Mouse (Mus musculus): Measurements from ENCODE around the gene Abcb8. TPM values are rescaled to one million over a fixed set of nuclear protein-coding genes. Genes with fewer than 3 reads are reported as not detected.
A peak's percentile ranks its signal among the peaks of the same experiment; 100 is the strongest.

Gene Abcb8
- total RNA-seq (2021), result 10 to 100 TPM; 83.7 to 84.9 TPM

DNA sequence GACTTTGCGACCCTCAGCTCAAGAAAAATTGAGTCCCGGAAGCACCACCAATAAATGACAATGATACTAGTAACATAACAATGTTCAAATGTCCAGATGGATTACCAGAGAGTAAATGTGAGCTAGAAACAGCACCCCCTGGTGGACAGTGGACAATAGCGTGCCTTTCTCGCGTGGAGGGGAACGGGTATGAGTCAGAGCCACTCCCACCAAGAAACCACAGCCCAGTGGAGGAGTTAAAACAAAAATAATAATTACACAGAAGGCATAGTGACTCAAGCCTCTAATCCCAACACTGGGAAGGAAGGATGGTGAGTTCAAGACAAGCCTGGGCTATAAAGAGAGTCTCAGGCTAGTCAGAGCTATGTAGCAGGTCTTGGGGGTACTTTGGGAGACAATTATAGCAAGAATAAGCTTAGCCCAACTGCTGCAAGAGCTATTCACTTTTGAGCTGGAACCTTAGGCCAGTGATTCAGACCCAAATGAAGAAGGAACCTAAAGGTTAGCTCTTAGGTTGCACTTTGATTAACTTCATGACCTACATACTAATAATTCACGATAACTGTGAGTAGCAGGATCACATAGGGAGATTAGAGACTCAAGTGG lies at the start of gene Abcb8:
Gene Abcb8, plus strand, starts transcription at position 272 of the 606 bp plus-strand sequence.
- DNase-seq, result peak; percentile 84 to 86
- intact Hi-C loops (cut with DNase I), result loop anchor here (2.0 kb wide), 1 partner anchor 33 kb away; no protein-coding TSS in a partner anchor

DNA sequence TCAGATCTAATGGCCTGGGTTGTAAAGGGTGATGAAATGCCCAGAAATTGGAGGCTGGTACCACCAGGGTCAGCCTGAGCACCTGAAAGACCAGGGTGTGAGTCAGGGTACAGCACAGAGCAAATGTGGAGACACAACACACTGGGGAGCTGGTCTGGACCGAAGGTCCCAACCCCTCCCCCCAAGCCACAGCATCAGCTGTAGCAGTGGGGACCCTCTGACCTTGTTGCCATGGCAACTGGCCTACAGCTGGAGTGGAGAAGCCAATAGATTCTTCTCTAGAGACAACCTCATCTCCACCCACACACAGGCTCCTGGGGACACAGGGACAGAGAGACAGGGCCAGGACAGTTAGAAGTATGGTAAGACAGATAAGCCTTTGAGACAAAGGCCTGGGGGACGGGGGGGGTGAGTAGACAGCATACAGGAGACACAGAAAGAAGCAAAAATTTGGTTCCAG lies 49.5 kb upstream of the Abcb8 start:
- intact Hi-C loops (cut with DNase I), result no loop called here

DNA sequence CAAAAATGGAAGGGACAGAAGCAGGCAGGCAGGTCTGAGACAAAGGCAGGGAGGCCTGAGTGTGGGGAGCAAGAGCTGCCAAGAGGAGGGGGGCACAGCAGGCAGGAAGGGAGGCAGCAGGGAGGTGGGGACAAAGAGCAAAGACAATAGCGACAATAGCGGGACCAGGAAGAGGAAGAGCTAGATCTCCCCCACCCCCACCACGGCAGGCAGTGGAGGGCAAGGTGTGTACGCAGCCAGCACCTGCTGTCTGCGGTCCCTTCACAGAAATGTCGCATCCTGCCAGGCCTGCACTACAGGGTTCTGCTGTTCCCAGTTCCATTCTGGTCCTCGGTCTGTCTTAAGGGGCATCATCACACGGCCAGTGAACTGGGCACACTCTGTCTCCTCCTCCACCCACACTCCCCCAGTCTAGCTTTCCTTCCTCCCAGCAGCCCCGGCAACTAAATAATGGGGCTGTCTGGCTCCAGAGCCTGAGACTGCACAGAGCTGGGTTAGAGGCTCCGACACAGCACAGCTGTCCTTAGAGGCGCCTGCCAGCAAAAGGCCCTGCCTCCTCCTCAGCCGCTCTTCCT lies 48.9 kb upstream of the Abcb8 start:
- no peak for DNase-seq
- intact Hi-C loops (cut with DNase I), result no loop called here

More for the DNA sequence above, 49.5 kb upstream of the Abcb8 start:
- DNase-seq, result no peak

DNA sequence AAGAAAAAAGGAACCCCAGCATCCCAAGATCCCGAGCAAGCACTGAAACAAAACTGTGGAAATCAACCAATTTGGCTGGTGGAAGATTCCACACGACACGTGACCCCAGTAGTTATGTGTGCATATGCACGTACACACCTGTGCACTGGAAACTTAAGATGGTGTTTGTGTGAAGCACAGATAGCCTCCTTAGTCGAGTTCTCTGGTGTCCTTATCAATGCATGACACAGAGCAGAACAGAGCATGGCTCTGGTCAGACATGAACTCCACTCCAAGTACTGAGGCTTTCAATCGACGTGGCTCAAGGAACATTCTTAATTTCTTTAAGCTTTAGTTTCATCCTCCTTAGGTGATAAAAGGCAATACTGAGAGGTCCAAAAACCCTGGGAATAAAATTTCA lies 47.1 kb upstream of the Abcb8 start:
- no peak for DNase-seq
- intact Hi-C loops (cut with DNase I), result no loop called here

DNA sequence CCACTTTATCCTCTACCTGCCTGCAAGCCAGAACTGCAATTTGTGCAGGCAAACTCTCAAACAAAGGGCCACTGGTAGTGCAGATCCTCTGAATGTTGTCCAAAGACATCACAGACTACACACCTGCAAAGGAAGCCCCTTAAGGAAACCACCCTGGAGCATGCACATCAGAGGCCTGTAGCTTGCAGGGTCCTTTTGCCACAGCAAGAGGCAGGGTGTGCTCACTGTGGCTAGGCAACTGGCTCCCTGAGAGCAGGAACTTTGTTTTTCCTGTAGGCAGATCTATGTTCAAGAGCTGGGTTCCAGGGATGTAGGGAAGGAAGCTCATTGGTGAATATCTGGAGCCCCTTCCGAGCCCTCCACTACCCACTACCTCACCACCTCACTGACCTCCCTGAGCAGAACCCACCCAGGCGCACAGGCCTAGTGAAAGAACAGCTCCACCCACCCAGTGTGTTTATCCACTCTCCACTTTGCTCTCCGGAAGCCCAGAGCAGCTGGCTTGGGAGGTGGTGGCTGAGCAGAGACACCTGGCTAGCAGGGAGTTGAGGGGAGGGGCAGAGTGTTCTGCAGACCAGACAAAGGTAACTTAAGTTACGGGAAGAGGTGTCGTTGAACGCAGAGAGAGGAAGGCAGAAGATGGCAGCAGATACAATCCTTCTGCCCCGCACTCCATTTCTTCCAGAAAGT lies 46.1 kb upstream of the Abcb8 start:
- intact Hi-C loops (cut with DNase I), result no loop called here
- DNase-seq, result no peak

DNA sequence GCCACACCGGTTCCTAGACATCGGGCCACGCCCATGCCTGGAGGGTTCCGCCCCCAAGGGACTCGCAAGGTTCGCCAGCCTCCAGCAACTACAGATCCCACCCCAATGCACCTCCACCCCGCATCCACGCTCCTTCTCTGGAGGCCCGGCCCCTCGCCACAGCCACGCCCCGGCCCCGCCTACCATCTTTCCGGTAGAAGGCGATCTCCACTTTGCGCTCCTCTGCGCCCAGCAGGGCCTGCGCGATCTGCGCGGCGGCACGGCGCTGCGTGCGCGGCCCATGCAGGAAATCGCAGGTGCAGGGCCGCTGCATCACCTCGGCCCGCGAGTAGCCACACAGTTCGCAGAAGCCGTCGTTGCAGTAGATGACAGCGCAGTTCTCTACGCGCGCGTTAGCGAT lies 45.3 kb upstream of the Abcb8 start:
- DNase-seq, result peak; percentile 64 to 71
- intact Hi-C loops (cut with DNase I), result no loop called here

DNA sequence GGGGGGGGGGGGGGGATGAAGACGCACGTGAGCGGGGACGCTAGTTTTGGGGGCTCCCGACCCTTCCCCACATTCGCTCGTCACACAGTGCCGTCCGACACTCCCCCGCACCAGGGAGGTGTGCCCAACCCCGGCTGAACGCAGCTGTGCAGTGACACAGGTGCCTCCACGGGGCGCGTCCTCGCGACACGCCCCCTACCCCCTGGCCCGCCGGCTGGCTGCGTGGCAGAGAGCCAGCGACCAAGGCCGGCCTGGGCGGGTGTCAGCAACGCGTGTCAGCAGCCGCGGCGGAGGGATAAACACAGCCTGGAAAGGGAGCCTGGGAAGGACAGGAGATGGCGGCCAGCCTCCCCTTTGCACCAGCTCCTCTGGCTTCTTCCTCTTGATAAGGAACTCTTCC lies 44.9 kb upstream of the Abcb8 start:
- intact Hi-C loops (cut with DNase I), result no loop called here
- peak in 1 of 2 experiments; percentile 38 for DNase-seq

DNA sequence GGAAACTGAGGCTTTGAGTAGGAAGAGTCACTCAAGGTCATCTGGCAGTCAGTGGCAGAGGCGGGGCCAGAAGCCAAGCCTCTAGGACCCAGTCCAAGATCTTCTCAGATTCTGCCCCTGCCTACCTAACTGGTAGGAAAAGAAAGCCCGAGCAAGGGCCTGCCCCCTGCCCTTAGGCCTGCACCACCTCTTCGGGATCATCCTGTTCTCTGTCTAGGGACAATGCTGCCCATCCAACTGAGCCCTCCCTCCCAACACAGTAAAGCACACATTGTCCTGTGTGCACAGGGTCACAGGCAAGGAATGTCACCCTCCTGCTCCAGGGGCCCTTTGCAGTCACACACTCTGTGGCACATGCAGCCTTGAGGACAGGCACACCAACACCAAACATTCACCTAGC lies 43.4 kb upstream of the Abcb8 start:
- peak in 1 of 2 experiments; percentile 42 for DNase-seq
- intact Hi-C loops (cut with DNase I), result no loop called here

DNA sequence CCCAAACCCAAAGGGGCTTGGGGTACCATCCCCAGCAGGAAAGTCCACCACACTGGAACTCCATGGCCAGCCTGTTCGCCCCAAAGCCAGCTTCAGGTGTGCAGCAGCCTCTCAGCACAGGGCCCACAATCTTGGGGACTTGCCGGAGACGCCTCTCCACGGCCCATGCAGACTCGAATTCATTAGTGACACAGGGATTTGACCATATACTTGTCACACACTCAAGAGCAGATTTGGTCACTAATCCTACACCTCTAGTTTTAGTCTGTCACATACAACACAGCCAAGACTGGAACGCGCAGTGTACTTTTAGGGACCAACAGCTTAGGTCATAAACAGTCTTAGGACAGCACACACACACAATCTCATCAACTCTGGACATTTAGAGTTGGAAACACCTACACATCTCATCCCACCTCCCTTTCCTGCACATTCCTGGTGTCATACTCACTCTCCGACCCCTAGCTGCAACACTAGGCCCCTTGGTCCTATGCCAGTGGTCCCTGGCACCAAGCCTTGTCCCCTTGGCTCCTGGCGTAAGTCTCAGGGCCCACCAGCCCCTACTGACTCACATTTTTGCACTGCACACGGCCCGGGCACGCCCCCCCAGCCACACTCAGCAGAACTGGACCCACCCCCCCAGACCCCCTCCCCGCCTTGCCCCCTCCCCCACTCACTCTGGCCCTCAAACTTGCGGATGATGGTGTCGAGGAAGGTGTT lies 42.8 kb upstream of the Abcb8 start:
- peak in 1 of 2 experiments; percentile 12 for DNase-seq
- intact Hi-C loops (cut with DNase I), result no loop called here

DNA sequence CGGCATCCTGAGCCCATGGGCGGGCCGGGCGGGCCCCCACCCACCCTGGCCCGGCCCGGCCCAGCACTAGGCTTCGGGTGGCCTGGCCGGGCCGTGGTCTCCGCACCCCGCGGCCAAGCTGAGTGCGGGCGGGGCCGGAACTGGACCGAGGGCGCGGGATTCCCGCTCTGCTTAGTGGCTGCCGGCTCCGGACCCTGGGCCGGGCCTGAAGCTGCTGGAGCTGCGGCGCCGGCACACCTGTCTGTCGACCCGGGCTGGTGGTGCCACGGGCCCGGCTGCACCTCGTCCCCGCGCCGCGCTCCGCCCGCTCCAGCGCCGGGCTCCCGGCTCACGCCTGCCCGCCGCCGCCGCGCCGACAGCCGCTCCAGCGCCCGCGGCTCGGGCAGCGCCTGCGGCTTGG lies 42.2 kb upstream of the Abcb8 start, which contains the start of gene Kcnh2:
Gene Kcnh2, minus strand, starts transcription at position 327 of the 400 bp plus-strand sequence.
- DNase-seq, result no peak
- intact Hi-C loops (cut with DNase I), result no loop called here

DNA sequence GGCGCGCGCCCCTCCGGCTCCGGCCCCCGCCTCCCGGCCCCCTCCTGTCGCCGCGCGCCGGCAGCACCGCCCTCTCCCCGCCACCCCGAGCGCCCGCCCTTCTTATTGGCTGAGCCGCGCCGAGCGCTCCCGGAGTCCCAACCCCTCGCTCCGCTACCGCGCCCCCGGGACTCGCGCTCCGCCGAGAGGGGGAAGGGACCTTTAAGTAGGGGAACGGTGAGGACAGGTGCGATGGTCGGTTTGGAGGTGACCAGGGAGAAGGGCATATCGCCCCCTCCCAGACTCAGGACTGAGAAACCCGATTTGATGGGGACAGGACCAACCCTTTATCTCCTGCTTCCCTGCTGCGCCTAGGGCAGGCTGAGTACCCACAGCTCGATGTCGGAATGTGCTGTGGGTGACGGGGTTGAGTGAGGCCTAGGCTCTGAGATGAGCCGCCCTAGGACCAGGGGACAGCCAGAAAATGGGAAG lies 41.7 kb upstream of the Abcb8 start:
- intact Hi-C loops (cut with DNase I), result no loop called here
- peak; percentile 73 to 80 for DNase-seq

DNA sequence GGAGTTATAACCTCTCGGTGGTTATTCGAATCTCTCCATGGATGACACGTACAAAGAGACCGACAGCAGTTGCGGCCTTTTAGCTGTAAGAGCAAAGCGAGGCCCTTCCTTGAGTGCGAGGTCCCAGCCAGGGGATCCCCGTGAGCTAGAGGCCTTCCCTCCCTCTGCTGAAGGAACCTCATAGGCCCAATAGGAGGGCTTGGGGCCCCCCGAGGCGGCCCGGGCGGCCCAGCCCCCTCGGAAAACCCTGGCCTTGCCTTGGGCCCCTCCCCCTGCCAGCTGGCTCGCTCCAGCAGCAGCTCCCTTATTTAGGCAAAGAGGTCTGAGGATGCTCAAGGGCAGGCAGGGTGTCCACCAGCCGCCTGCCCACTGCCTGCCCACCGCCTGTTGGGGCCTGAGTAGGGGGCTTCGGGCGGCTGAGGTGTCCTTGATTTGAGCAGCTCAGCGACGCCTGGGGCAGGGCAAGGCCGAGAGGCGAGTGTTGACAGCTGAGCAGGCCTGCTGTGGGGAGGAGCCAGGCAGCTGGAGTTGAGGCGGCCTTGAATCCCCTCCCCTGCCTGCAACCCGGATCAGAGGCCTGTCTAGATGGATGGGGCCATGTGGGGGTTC lies 41.1 kb upstream of the Abcb8 start:
- intact Hi-C loops (cut with DNase I), result no loop called here
- peak; percentile 54 to 66 for DNase-seq

DNA sequence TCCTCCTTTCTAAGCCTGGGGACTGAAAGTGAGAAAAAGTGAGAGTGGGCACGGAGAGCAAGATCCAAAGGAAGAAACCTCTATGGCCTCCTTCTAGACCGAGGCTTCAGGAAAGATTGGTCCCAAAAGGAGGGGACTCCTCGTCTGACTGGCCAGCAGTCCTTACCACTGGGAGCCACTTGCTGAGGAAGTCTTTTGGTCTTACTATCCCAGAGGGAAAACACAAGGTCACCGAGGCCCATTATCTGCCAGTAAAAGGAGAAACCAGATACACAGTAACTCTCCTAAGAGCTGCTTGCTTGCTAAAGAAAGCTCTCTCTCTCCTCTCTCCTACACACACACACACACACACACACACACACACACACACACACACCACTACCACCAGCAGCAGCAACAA lies 40.1 kb upstream of the Abcb8 start:
- intact Hi-C loops (cut with DNase I), result no loop called here
- no peak for DNase-seq

DNA sequence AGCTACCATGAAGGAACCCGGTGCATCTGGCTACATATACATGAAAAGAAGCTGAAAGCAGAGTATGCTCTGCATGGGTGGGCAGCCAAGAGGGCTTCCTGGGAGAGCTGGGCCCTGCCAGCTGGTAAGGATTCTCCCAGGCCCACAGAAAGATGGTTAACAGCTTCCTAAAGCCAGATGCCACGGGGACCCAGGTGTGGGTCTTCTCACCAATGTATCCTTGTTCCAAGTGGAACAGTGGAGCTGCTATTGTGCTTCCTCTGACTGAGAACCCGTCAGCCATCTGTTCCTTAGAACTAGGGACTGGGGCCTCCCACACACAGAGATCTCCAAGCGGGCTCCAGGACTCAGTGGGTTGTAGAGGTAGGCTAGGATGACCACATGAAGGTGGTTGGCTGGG lies 36.7 kb upstream of the Abcb8 start:
- intact Hi-C loops (cut with DNase I), result loop anchor here (1.0 kb wide), 1 partner anchor 20 kb away; no protein-coding TSS in a partner anchor
- DNase-seq, result no peak

DNA sequence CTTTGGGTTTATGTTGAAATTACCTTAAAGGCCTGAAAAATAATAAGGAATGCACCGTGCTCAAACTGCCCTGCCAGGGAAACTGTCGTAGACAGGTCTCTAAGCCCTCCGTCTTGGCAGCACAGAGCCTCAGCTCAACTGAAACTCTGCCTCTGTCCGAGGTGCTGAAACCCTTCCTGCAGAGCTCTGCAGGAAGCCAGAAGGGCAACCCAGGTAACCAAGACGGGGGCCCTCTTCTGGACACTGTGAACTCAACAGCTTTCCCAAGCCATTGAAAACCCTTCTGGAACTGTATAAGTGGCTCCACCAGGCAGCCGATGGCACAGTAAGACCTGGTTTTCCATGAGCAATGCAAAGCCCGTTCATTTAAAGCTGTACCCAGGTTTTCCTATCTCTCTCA lies 36.0 kb upstream of the Abcb8 start:
- peak; percentile 71 to 78 for DNase-seq

DNA sequence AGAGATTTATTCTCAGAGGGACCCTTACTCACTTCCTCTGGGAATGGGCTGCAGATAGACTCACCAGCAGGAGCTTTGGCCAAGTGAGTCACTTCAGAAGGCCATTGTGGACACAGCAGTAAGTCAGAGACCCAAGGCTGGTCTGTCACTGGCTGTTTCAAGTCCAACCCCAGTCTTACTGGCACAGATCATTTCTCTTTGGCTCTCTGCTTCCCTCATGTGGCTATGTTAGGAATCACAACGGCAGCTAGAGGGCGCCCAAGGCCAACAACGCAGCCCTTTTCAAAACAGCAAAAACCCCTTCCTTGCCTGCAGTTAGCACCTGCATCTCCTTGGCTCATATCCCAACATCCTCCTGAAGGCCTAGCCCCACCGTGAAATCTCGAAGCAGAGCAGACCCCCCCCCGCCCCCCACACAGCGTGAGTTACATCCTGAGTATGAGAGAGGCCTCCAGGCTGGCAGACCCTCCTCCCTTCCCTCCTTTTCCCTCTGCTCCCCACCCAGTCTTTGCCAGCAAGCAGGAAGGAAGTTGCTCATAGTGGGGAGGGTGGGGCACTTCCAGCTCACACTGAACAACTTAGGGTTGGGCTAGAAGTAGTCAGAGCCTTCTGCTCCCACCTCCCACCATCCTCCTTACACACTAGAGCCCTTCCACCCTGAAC lies 32.5 kb upstream of the Abcb8 start:
- intact Hi-C loops (cut with DNase I), result loop anchor here (1.0 to 10.0 kb wide), 3 partner anchors 32 to 196 kb away; partner anchors contain the start of genes Abcb8, Atg9b and Nupl2
- peak; percentile 87 to 90 for DNase-seq

More for the DNA sequence above, 36.0 kb upstream of the Abcb8 start:
- intact Hi-C loops (cut with DNase I), result loop anchor here (1.0 kb wide), 1 partner anchor 21 kb away; no protein-coding TSS in a partner anchor

DNA sequence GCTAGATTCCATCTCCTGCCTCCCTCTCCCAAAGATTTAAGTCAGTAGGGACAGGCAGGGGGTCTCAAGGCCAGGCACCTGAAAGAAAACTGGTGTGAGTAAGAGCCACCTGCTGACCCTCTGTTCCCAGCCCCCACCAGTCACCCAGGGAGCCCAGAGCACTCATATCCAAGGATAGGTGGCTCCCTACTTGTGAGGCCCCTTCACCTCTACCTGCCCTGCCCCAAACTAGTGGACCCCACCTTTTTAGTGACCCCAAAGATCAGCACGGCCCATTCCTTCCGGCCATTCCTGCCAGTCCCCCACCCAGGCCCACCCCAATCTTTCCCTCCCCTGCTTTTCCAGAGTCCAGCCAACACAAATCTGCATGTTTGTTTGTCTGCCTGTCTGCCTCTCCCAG lies 30.0 kb upstream of the Abcb8 start:
- intact Hi-C loops (cut with DNase I), result loop anchor here (10.0 kb wide), 1 partner anchor 199 kb away; the partner anchor contains the start of gene Nupl2
- no peak for DNase-seq

DNA sequence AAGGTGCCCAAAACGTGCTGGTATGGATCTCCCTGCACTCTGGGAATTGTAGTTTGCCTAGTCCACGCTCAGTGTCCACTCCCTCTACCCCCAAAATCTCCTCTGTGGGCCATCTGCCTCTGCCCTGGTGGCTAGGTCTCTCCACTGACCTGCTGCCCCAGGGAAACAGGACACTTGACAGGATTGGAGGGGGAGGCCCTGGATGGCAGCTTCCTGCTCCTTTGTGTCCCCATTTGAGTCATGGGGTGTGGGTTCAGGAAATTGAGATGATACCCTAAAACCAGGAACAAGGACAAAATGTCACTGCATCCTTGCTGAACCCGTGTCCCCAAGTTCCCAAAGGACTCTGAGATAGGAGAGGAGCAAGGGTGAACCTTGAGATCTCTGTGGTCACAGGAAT lies 29.4 kb upstream of the Abcb8 start:
- DNase-seq, result no peak
- intact Hi-C loops (cut with DNase I), result loop anchor here (10.0 kb wide), 1 partner anchor 199 kb away; the partner anchor contains the start of gene Nupl2

DNA sequence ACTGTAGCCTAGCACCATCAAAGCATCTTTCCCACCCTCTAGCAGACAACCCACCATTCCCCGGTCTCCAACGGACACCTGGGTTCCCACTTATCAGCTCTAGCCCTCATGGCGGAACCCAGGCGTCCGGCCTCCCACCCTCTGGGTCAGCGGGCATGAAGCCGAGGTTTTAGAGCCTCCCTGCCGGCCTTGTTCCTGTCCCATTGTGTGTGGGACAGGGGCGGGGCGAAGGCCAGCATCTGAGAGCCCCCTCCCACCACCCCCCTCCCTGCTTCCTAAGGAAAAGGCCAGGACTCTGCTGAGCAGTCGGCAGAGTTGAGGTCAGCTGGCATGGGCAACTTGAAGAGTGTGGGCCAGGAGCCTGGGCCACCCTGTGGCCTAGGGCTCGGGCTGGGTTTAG lies 29.0 kb upstream of the Abcb8 start, which contains the start of gene Nos3:
Gene Nos3, plus strand, starts transcription at position 303 of the 400 bp plus-strand sequence.
- DNase-seq, result peak; percentile 68 to 73
- intact Hi-C loops (cut with DNase I), result loop anchor here (10.0 kb wide), 1 partner anchor 200 kb away; the partner anchor contains the start of gene Nupl2
